Mouse (Mus musculus) layer of hippocampus, adult 2 months (tissue): ENCODE results near the gene Ugt2b38. TPM values are rescaled to one million over a fixed set of nuclear protein-coding genes. Genes with fewer than 3 reads are reported as not detected.
"Not testable (repeated sequence)": the region's sequence is repeated elsewhere in the genome, so short reads cannot be mapped to it uniquely, and the experiment has no call there.

Experiments used
- DNase-seq, 2 experiments: peaks; one replicate each; pipeline ENCODE4 v3.0.0; 2022; ENCODE audit warnings: low spot score in 2 of 2
- H3K27ac ChIP-seq: fragments of 200-600 bp; 2 replicates; pipeline ENCODE4 v1.8.1; 2022
- H3K4me3 ChIP-seq: fragments of 200-600 bp; 2 replicates; pipeline ENCODE4 v1.8.1; 2022; ENCODE audit warnings: mild to moderate bottlenecking
- CTCF ChIP-seq: fragments of 200-600 bp; conservative IDR thresholded peaks from 2 replicates; pipeline ENCODE4 v1.8.1; 2022; ENCODE audit warnings: antibody characterized with exemption, mild to moderate bottlenecking, moderate library complexity
- long read RNA-seq, 2 experiments: library from polyadenylated mRNA; stranded (forward); transcript quantifications; one replicate each; pipeline ENCODE4 v2.0.0; 2021; ENCODE audit warnings: borderline mapping rate in 2 of 2
- total RNA-seq, 2 experiments: library from RNA; stranded (reverse); gene quantifications; 2 replicates each; pipeline ENCODE4 v1.2.3; 2021

Gene Ugt2b38
- total RNA-seq: not detected
- long read RNA-seq, experiment 1: 0 reads
- long read RNA-seq, experiment 2: 0 reads

GRCm38 (mm10) chr5:87424041-87424440, at the start of gene Ugt2b38:
TSS of gene Ugt2b38 (minus strand) at chr5:87424203.
- H3K27ac ChIP-seq, DNase-seq, H3K4me3 ChIP-seq: not testable (repeated sequence)

DNA sequence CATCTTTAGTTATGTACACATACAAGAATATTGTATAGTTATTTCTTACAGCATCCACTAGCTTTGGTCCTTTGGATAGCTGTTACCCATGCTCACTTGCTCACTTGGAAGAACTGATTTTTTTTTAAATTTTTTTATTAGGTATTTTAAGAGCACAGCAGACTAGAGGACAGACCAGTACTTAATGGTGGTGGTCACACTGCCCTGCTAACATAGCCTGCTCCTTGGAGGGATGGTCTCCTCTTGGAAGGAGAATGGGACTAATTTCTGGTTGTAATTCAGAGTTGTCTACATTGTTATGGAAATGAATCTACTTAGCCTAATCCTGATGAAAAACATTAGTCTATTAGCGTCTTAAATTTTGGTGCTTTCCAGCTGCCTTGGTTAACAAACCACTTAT, 34.8 kb upstream of the Ugt2b38 start:
- DNase-seq: no peak
- no peak for TF ChIP-seq CTCF
- H3K4me3 ChIP-seq: no peak overlapping the region

GRCm38 (mm10) chr5:87457701-87458100, 33.7 kb upstream of the Ugt2b38 start:
- H3K4me3 ChIP-seq: no peak overlapping the region
- TF ChIP-seq CTCF: no peak
- DNase-seq: no peak
- H3K27ac ChIP-seq: no peak overlapping the region

More for the DNA sequence above, 34.8 kb upstream of the Ugt2b38 start:
- H3K27ac ChIP-seq: no peak overlapping the region

DNA sequence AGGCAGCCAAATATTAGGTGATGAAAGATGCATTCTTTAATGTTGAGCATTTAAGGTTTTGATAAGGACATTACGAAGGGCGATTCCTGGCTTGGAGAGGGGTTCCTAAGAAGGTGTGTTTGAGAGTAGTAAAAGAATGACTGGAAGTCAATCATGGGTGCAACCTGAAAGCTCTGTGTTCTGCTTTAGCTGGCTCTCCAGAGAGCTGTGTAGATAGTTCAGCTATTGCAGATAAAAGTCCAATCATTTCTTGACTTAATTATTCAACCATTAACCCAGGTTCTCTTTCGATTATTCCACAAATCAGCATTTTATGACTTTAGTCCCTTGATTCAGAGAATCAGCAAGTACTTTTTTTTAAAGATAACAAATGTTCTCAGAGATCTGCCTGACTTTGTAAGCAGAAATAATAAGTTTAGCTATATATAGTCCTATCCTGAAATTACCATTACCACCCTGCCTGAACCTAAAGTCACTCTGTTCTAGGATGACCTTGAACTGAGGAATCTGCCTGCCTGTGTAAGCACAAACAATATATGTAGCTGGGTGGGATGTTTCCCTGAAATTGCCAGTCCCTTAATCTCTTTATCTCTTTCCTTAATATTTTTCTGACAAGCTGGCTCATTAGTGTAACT, 32.3 kb upstream of the Ugt2b38 start:
- no peak for TF ChIP-seq CTCF
- no peak for DNase-seq

DNA sequence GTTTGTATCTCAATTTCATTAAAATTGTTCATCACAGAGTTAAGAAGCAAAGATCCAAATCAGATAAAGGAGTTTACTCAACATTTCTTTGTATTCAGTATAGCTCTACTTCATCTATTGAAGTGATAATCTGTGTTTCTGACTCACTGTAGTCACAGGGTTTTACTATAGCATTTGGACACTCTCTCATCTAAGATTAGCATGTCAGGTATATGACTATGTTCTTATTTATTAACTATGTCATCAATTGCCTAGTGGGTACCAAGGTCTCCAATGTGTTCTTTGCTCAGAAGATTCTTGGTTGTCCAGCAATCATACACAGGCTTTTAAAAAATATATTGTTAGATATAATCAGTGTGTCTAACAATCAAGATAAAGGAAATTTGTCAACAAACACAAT, 31.5 kb upstream of the Ugt2b38 start:
- no peak for DNase-seq
- Histone ChIP-seq H3K27ac (no peak overlapping the region), H3K4me3 (no peak overlapping the region)
- TF ChIP-seq CTCF: no peak

More for the DNA sequence above, 32.3 kb upstream of the Ugt2b38 start:
- Histone ChIP-seq H3K4me3 (no peak overlapping the region), H3K27ac (no peak overlapping the region)

DNA sequence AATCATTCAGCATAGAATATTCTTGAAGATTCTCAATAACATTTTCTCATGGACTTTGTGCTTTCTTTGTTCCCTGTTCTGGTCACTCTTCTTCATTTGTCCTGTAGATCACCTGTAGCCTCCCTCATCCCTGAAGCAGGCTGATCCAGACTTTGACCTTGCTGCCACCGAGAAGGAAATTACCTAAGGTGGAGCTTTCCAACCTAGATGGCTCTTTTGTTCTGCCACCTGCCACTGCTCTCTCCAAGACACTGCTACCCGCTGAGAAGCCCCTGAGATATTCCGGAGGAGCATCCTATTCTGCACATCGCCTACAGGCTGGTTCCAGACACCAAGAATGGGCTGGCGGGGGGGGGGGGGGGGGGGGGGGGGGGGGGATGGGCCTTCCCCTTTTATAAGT, 28.5 kb upstream of the Ugt2b38 start:
- not testable (repeated sequence) for H3K27ac ChIP-seq, H3K4me3 ChIP-seq, DNase-seq

- no peak overlapping the region for H3K27ac ChIP-seq
- peak; percentile 76 for TF ChIP-seq CTCF
- peak; percentile 3 to 12 for DNase-seq
- H3K4me3 ChIP-seq: no peak overlapping the region
Observed at GRCm38 (mm10) chr5:87436264-87436663, 12.3 kb upstream of the Ugt2b38 start.

DNA sequence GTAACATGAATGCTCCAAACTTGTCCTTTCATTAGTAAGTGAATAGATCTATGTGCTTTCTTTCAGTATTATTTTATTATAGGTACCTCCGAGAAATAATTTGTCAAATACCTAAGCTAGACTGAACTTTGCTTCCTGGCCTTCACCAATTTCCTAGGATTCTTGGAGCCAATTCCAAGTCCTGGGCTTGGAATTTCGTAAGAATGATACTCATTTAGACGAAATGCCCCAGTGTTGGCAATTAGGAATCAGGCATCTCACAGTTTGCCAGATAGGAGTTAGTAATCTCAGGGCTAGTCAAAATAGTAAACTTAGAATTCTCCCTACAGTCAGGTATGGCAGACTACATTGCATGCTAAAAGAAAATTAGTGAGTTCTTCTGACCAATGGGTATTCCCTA, 1.7 kb upstream of the Ugt2b38 start:
- no peak for TF ChIP-seq CTCF
- Histone ChIP-seq H3K27ac (no peak overlapping the region), H3K4me3 (no peak overlapping the region)
- DNase-seq: no peak

DNA sequence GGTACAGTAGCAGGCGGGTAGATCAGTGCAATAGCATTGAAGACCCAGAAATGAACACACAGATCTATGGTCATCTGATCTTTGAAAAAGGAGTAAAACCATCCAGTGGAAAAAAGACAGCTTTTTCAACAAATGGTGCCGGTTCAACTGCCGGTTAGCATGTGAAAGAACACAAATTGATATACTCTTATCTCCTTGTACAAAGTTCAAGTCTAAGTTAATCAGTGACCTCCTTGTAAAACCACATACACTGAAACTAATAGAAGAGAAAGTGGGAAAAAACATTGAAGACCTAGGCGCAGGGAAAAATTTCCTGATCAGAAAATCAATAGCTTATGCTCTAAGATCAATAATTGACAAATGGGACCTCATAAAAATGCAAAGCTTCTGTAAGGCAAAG, 27.0 kb downstream of the Ugt2b38 start:
- TF ChIP-seq CTCF: no peak
- no peak overlapping the region for H3K4me3 ChIP-seq
- DNase-seq: no peak
- H3K27ac ChIP-seq: no peak overlapping the region

DNA sequence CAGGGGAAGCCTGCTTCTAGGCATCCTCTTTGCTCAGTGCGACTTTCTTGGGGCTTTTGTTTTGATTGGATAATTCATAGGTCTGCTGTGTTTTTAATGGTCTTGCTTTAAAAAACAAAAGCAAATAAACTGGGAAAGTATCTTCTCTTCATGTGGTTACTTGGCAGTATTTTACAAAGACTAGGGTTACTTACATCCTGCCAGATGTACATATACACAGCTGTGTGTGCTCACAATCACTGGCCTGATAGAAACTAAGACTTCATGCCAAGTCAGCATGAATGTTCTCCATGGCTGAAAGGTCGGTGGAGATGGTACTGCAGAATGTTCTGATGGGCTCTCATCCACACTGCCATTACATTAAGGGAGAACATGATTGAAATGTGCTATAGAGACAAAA, 33.2 kb downstream of the Ugt2b38 start:
- no peak for TF ChIP-seq CTCF
- no peak overlapping the region for H3K4me3 ChIP-seq
- no peak overlapping the region for H3K27ac ChIP-seq
- no peak for DNase-seq

- H3K4me3 ChIP-seq: no peak overlapping the region
- TF ChIP-seq CTCF: no peak
Observed at GRCm38 (mm10) chr5:87380234-87380633, 43.8 kb downstream of the Ugt2b38 start.

DNA sequence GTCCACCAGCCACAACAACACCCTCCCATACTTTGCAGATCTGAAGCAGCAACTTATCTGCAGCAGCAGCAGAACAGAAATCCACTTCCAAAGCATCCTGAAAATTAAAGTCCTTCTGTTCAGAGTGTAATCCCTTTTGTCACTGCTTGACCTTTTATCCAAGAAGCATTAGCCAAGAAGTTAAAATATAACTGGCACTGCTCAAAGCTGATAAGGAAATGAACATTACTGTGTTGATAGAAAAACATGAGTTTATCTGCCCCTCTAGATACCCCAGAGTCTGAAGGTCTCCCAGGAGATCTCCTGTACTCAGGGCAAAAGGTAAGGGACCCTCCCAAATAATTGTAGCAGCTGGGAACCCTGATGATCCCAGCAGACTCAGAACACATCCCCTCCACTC, 44.2 kb downstream of the Ugt2b38 start:
- no peak for TF ChIP-seq CTCF
- no peak for DNase-seq
- no peak overlapping the region for H3K4me3 ChIP-seq
- H3K27ac ChIP-seq: no peak overlapping the region

More at GRCm38 (mm10) chr5:87380234-87380633, 43.8 kb downstream of the Ugt2b38 start:
- H3K27ac ChIP-seq: no peak overlapping the region
- DNase-seq: no peak

GRCm38 (mm10) chr5:87375874-87376383, 48.1 kb downstream of the Ugt2b38 start:
- no peak overlapping the region for H3K27ac ChIP-seq
- TF ChIP-seq CTCF: no peak
- no peak for DNase-seq
- H3K4me3 ChIP-seq: no peak overlapping the region

DNA sequence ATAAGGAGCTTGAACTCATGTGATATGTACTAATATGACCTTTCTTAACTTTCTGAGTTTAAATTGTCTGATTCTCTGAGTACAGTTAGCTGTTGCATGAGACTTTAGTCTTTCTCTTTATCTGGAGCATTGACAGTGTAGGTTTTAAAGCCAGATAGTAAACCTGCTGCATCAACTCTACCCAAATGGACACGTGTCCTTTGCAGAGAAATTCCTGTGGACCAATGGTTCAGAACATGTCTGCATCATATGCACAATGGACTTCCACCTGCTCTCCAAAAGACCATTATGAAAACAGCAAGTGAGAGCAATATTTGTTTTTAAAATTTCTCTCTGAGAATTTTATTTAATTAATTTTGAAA, 50.5 kb downstream of the Ugt2b38 start:
- no peak for TF ChIP-seq CTCF
- no peak for DNase-seq
- no peak overlapping the region for H3K4me3 ChIP-seq
- no peak overlapping the region for H3K27ac ChIP-seq

GRCm38 (mm10) chr5:87372788-87373501, 51.1 kb downstream of the Ugt2b38 start:
- not testable (repeated sequence) for H3K4me3 ChIP-seq, H3K27ac ChIP-seq, DNase-seq

Other genes starting within 250 kb of the Ugt2b38 start
- not detected for gene Ugt2b37, start 169.4 kb downstream of the Ugt2b38 start, total RNA-seq
- not detected for gene Ugt2a3, start 87.0 kb downstream of the Ugt2b38 start, total RNA-seq
- gene Ugt2a2, start 58.1 kb upstream of the Ugt2b38 start, total RNA-seq: not detected
- not detected for gene Gm43638, start 62.6 kb upstream of the Ugt2b38 start, total RNA-seq
- not detected for gene Ugt2a1, start 66.7 kb upstream of the Ugt2b38 start, total RNA-seq
- gene Sult1b1, start 114.0 kb upstream of the Ugt2b38 start, total RNA-seq: not detected
- not detected for gene Sult1d1, start 144.8 kb upstream of the Ugt2b38 start, total RNA-seq
- not detected for gene Sult1e1, start 167.4 kb upstream of the Ugt2b38 start, total RNA-seq
- not detected for gene Csn1s1, start 242.0 kb upstream of the Ugt2b38 start, total RNA-seq